Comparison of ENCODE assay signal across 17 mouse cellular contexts in the genomic region with DNA sequence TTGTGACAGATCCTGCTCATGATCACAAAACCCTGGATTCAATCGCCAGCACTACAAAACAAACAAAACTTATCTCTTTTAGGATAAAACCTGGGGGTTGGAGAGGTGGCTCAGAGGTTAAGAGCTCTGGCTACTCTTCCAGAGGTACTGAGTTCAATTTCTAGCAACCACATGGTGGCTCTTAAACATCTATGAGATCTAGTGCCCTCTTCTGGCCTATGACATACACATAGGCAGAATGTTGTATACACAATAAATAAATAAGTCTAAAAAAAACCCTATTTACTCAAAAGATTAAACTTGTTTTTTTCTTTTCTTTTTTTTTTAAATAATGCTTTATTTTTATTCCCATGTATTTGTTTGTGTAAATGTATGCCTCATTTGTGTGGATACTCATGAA. TPM values are rescaled to one million over a fixed set of nuclear protein-coding genes. Genes with fewer than 3 reads are reported as not detected.
DNase-seq lines count a peak whose midpoint lies in the region; ATAC-seq and TF ChIP-seq lines count a peak whose summit lies in the region.
"Had no signal": no experiment of that assay in that cellular context is flagged by ENCODE, and none has a peak within 500 bp of the region (broad histone marks: within the 10 kb centered on the region; RNA-seq: fewer than 3 reads in every experiment).

No protein-coding gene starts in this region.

- no peaks in the 10 kb centered on the region for H3K9me3 ChIP-seq in E14TG2a.4 (ENCODE audit: low read length)
- H3K9me3 ChIP-seq in forebrain, embryonic 15.5 days, result no peaks in the 10 kb centered on the region
- H3K9me3 ChIP-seq: G1E had no signal

- no peak overlapping the region for H3K4me3 ChIP-seq in layer of hippocampus, adult 2 months
- H3K4me3 ChIP-seq in E14TG2a.4 (replicated peaks; ENCODE audit: low read length), result no peak overlapping the region
- no peak overlapping the region for H3K4me3 ChIP-seq in forebrain, embryonic 15.5 days

- no peak overlapping the region for H3K4me2 ChIP-seq in forebrain, embryonic 15.5 days (replicated peaks)
- H3K4me2 ChIP-seq: hindbrain, embryonic 14.5 days; liver, embryonic 11.5 days had no signal

- no peak overlapping the region for H3K27ac ChIP-seq in layer of hippocampus, adult 2 months
- H3K27ac ChIP-seq in forebrain, embryonic 15.5 days (replicated peaks), result no peak overlapping the region
- H3K27ac ChIP-seq: hindbrain, embryonic 14.5 days had no signal

- no peaks in the 10 kb centered on the region for H3K27me3 ChIP-seq in E14TG2a.4 (ENCODE audit: insufficient read depth, low read length)
- no peaks in the 10 kb centered on the region for H3K27me3 ChIP-seq in forebrain, embryonic 15.5 days

- 90% methylated on average over 1 of the region's 1 CpGs for WGBS in forebrain, embryonic 15.5 days

- peaks cover 76% of the 10 kb centered on the region for H3K36me3 ChIP-seq in E14TG2a.4 (ENCODE audit: insufficient read depth, low read length)
- H3K36me3 ChIP-seq in forebrain, embryonic 15.5 days, result peaks cover 67% of the 10 kb centered on the region

- TF ChIP-seq CTCF in layer of hippocampus, adult 2 months (conservative IDR thresholded peaks at IDR 0.05), result peak; percentile 63
- 0 out of 2 replicates have a peak, but pooled peaks have one; percentile 4 for TF ChIP-seq CTCF in E14TG2a.4 (conservative IDR thresholded peaks at IDR 0.05; ENCODE audit: low read length)

- H3K4me1 ChIP-seq in E14TG2a.4 (replicated peaks; ENCODE audit: low read depth, low read length), result 0 out of 2 replicates have a peak, but pooled peaks cover 6% of the 10 kb centered on the region
- H3K4me1 ChIP-seq in forebrain, embryonic 15.5 days, result peaks cover 12% of the 10 kb centered on the region

- no peak for DNase-seq in layer of hippocampus, adult 2 months (ENCODE audit: low spot score in 2 of 2)
- DNase-seq in layer of hippocampus, adult 18-20 months (ENCODE audit: low spot score in 2 of 2), result no peak
- DNase-seq in A20 (ENCODE audit: low read depth, low spot score), result peak; percentile 46
- no peak for DNase-seq in frontal cortex, postnatal 25 days (ENCODE audit: low spot score in 2 of 2)
- DNase-seq: cerebellum, adult 11-12 months; forebrain, postnatal 0 days; kidney, adult 9 months; layer of hippocampus, adult 9-11 months; lung, postnatal 4 days; spleen, adult 18-20 months had no signal

- H3K9ac ChIP-seq in forebrain, embryonic 15.5 days (replicated peaks), result no peak overlapping the region
- H3K9ac ChIP-seq: forebrain, postnatal 0 days; hindbrain, embryonic 14.5 days had no signal

- peak; percentile 54 for ATAC-seq in inflammation-experienced regulatory T-cells, adult 6 months
- ATAC-seq in forebrain, embryonic 15.5 days (replicated peaks), result no peak
- ATAC-seq: forebrain, postnatal 0 days; midbrain, embryonic 16.5 days had no signal

RNA-seq across cellular contexts. Expression of a gene that starts 5.3 kb away (rescaled TPM):
- total RNA-seq in layer of hippocampus, adult 2 months (2021), result 10 to 100 TPM; 50.0 to 50.2 TPM
- 10 to 100 TPM; 43.5 to 54.5 TPM for total RNA-seq in layer of hippocampus, adult 18-20 months (2021)
- 100 to 1,000 TPM; 135 to 198 (median 180) TPM for polyA plus RNA-seq in inflammation-experienced regulatory T-cells, adult 6 months (2017; shearing (Covaris generic))
- polyA plus RNA-seq in forebrain, embryonic 15.5 days (2015; fragmentation: Nextera tagmentation; extraction: Ambion mirVana), result 91.3 and 91.8 TPM in 2 replicates

RNA-seq across cellular contexts. Expression of a gene that starts 20.3 kb away (rescaled TPM):
- total RNA-seq in layer of hippocampus, adult 2 months (2021), result 10 to 100 TPM; 50.1 to 50.3 TPM
- 10 to 100 TPM; 47.2 to 49.9 TPM for total RNA-seq in layer of hippocampus, adult 18-20 months (2021)
- 10 to 100 TPM; 40.5 to 93.3 (median 88.9) TPM for polyA plus RNA-seq in inflammation-experienced regulatory T-cells, adult 6 months (2017; shearing (Covaris generic))
- 32.1 and 33.0 TPM in 2 replicates for polyA plus RNA-seq in forebrain, embryonic 15.5 days (2015; fragmentation: Nextera tagmentation; extraction: Ambion mirVana)

RNA-seq across cellular contexts. Expression of a gene that starts 20.6 kb away (rescaled TPM):
- 1 to 10 TPM in 1 of 2 experiments, under 1 TPM in 1; 0.61 to 1.1 TPM for total RNA-seq in layer of hippocampus, adult 2 months (2021)
- total RNA-seq in layer of hippocampus, adult 18-20 months (2021), result not detected
- not detected for polyA plus RNA-seq in inflammation-experienced regulatory T-cells, adult 6 months (2017; shearing (Covaris generic))
- 1.0 and 1.1 TPM in 2 replicates for polyA plus RNA-seq in forebrain, embryonic 15.5 days (2015; fragmentation: Nextera tagmentation; extraction: Ambion mirVana)

RNA-seq across cellular contexts. Expression of a gene that starts 55.2 kb away (rescaled TPM):
- total RNA-seq in layer of hippocampus, adult 2 months (2021), result 100 to 1,000 TPM; 115 to 125 TPM
- total RNA-seq in layer of hippocampus, adult 18-20 months (2021), result 100 to 1,000 TPM; 120 to 125 TPM
- 10 to 100 TPM; 12.0 to 16.0 (median 14.3) TPM for polyA plus RNA-seq in inflammation-experienced regulatory T-cells, adult 6 months (2017; shearing (Covaris generic))
- 288 and 290 TPM in 2 replicates for polyA plus RNA-seq in forebrain, embryonic 15.5 days (2015; fragmentation: Nextera tagmentation; extraction: Ambion mirVana)
